Mouse (Mus musculus) spleen, postnatal 10 days (tissue): ENCODE results near the gene Mrpl10.

Experiments
- DNase-seq, 2 experiments: peaks; one replicate each; pipeline ENCODE4 v3.0.0; 2021 to 2022; ENCODE audit warnings: low spot score in 2 of 2

Mrpl10 gene

DNA sequence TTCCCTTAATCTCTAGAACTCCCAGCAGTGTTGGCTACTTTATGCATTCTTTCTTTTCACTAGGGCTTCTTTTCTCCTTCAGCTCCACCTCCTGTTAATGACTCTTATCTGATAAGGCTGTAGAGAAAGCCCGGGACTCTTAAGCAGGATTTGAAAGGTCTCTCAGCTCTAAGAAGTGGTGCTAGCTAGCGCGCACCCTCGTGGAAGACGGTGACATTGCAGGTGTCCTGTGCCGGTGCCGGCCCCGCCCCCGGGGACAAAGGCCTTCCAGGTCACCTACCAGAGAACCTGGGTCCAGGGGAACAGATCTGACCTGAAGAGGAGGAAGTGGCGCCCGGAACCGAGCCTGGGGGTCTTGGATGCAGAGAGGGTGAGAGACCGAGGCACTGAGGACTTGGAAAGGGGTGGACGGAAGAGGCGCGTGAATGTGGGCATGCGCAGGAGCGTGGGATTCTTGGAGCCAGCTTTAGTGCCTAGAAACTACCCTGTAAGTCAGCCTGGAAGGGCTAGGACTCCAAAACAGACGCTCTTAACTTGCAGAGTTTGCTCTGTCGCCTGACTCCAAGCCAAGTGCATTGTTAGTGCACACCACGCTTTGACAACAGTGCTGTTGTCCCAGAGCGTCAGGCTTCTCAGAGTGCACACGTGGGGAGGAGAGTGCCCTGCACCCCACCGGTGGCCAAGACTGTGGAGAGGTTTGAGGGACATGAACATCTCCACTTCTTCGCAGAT is 11.5 kb upstream of the Mrpl10 start, which contains the start of gene Scrn2:
Gene Scrn2, plus strand, starts transcription at position 253 of the 732 bp plus-strand sequence.
- DNase-seq: peak; percentile 87 to 89

DNA sequence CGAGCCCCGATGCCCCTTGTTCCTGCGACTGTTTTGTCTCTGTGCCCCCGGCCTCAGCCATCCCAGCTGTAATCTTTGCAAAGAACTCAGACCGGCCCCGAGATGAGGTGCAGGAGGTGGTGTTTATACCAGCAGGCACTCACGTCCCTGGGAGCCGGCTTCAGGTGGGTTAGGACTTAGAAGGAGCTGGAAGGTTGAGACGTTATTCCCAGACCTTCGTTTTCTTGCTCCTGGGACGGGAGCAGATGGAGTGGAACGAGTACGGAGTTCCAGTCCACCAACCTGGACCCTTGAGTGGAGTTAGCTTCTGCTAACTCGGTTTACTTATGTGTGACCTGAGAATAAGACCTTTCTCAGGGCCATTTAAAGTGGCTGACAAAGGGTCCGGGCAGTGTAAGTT is 10.9 kb upstream of the Mrpl10 start:
- no peak for DNase-seq

- no peak for DNase-seq
These were observed 9.4 kb upstream of the Mrpl10 start for GRCm38 (mm10) chr11:97031977-97032376.

- no peak for DNase-seq
These were observed 8.9 kb upstream of the Mrpl10 start for GRCm38 (mm10) chr11:97032499-97032898.

- DNase-seq: no peak
These were observed 7.6 kb upstream of the Mrpl10 start for GRCm38 (mm10) chr11:97033781-97034180.

GRCm38 (mm10) chr11:97036141-97036540 is 5.2 kb upstream of the Mrpl10 start:
- DNase-seq: no peak

- no peak for DNase-seq
These were observed 2.5 kb upstream of the Mrpl10 start for GRCm38 (mm10) chr11:97038881-97039280.

- DNase-seq: no peak
These were observed 899 bp upstream of the Mrpl10 start for GRCm38 (mm10) chr11:97040301-97041021.

GRCm38 (mm10) chr11:97044902-97045301 is 3.5 kb downstream of the Mrpl10 start:
- no peak for DNase-seq

DNA sequence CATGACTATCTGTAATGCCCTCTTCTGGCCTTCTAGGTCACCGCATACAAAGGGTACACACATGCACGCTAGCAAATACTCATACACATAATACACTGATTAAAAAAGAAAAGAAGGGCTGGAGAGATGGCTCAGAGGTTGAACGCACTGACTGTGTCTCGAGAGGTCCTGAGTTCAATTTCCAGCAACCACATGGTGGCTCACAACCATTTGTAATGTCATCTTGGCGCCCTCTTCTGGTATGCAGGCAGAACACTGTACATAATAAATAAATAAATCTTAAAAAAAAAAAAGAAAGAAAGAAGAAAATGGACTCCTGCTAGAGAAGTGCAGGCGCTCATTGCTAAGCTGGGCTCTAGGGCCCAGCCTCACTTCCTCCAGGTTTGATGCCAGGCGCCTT is 4.5 kb downstream of the Mrpl10 start:
- DNase-seq: no peak

- no peak for DNase-seq
These were observed 6.8 kb downstream of the Mrpl10 start for GRCm38 (mm10) chr11:97048090-97048650.

DNA sequence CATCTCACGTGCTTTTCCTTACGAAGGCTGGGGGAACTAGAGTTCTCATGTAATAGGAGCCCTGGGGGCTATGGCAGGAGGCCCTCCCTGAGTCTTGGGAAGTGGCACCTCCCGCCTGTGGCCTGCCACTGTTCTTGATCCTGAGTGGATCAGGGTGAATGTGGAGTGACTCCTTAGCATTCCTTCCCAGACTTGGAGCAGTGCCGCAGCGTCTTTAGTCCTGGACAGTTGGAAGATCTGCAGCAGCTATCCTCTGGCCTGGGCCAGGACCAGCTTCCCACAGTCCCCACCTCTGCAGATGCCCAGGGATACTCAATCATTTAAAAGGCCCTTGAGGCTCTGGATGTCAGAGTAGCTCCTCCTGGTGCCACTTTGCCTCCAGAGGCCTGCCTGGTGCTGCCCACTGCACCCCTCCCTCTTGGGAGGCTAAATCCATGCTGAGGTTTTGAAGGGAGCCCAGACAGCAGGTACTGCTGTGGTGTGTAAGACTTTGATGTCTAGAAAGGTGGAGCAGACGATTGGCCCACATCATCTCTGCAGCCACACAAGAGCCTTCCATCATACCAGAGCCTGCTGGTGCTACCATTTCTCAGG is 8.2 kb downstream of the Mrpl10 start:
- no peak for DNase-seq

DNA sequence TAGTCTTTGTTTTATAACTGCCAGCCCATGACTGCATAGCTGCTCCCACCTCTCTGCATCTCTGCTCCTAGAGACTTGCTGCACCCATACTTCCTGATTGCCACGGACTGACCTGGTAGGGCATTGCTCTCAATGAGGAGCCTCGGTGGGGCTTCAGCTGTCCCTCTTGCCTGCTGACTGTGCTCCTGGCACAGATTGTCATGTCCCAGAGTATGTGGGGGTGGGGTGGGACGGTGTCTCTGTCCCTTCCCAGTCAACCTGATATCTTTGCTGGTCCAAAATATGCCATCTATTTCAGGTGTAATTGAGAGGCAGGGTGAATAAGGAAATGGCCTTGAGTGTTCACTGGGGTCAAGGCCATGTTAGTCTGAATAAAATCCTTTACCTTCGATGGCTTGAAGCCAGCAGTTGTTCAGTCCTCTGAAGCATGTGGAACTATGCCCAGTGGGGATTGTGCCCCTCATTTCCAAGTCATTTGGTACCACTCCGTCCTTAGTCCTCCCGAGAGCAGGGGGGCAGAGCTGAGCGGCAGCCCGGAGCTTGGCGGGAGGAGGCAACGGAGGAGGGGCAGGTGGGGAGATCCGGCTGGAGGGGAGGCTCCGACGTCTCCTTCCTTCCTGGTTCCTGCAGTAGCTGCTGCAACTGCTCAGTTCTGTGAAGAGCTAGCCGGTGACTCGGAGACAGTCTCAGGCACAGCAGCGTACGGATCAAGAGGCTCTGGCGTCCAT is 9.0 kb downstream of the Mrpl10 start, which contains the start of gene Osbpl7:
Gene Osbpl7, plus strand, starts transcription at position 413 of the 728 bp plus-strand sequence.
- DNase-seq: peak; percentile 42 to 69

GRCm38 (mm10) chr11:97050944-97051586 is 9.7 kb downstream of the Mrpl10 start:
- no peak for DNase-seq

GRCm38 (mm10) chr11:97052219-97052646 is 10.9 kb downstream of the Mrpl10 start:
- peak; percentile 27 to 64 for DNase-seq

- DNase-seq: no peak
These were observed 22.0 kb downstream of the Mrpl10 start for GRCm38 (mm10) chr11:97063274-97063920.

DNA sequence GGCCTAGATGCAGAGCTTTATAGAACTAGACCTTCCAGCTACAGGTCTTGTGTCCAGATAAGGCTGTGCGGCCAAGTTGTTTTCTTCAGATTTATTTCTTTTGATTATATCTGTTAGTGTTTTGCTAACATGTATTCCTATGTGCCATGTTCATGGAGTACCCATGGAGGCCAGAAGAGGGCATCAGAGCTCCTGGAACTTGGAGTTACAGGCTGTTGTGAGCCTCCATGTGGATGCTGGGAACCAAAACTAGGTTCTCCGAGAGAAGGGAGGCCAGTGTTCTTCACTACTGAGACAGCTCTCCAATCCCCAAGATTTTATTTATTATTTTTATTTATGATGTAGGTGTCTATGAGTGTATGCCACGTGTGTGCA is 22.5 kb downstream of the Mrpl10 start:
- no peak for DNase-seq

DNA sequence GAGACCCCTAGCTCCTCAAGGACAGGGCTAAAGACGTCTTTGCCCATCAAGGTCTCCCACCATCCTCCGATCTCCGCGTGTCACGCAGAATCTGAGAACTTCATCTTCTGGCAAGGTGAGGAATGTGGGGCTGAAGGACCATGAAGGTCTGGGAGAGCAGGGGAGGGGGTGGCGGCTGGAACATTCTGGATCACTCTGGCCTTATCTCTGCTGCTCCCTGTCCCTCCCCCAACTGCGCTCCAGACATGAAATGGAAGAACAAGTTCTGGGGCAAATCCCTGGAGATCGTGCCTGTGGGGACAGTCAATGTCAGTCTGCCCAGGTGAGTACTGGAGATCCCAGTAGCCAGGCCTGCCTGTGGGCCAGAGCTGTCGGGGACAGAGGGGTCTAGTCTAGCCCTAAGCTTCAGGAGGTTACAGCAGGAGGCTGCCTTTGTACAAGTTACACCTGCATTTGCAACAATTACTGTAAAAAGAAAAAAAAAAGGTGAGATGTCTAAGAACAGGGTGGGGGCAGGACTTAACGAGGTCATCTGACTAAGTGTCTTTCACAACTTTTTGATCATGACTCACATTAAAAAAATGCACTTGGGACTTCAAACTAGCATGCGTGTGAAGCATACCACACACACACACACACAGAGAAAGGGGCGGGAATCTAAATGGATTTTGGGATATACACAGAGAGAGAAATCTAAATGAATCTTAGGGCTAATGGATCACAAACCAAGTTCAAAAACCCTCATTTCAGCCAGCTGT is 24.4 kb downstream of the Mrpl10 start:
- no peak for DNase-seq

DNA sequence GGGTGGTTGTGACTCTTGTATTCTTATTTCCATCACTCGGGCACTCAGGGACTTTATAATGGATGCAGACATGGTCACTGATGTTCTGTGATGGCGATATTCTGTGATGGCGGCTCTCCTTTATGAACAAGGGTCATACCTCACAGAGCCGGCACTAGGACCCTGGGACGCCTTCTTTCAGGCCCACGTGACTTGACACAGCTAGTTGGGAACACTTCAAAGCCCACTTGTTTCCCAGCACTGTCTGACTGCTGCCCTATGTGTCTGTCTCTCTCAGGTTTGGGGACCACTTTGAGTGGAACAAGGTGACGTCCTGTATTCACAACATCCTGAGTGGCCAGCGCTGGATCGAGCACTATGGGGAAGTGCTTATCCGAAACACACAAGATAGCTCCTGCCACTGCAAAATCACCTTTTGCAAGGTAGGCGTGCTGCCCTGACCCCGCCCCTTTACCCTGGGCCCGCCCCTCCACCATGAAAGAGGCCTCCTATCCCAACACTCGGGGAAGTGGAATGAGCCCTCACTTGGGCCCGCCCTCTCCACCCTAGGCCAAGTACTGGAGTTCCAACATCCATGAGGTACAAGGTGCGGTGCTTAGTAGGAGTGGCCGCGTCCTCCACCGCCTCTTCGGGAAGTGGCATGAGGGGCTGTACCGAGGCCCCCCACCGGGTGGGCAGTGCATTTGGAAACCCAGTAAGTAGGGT is 25.4 kb downstream of the Mrpl10 start:
- DNase-seq: no peak
